Mouse (Mus musculus) ZHBTc4 (cell line): ENCODE results near the gene Arhgap19.
A peak's percentile ranks its signal among the peaks of the same experiment; 100 is the strongest.

Source experiments
- DNase-seq: peaks from one replicate; pipeline ENCODE4 v3.0.0-alpha.2; 2011; ENCODE audit warnings: low read depth, low spot score

Gene Arhgap19

GRCm38 (mm10) chr19:41800451-41800850 lies 1.4 kb downstream of the Arhgap19 start:
- DNase-seq: no peak

- DNase-seq: no peak
Measured at GRCm38 (mm10) chr19:41797536-41797935, 4.3 kb downstream of the Arhgap19 start.

- DNase-seq: no peak
Measured at GRCm38 (mm10) chr19:41796789-41797327, 5.0 kb downstream of the Arhgap19 start.

GRCm38 (mm10) chr19:41796148-41796760 lies 5.6 kb downstream of the Arhgap19 start:
- DNase-seq: no peak

DNA sequence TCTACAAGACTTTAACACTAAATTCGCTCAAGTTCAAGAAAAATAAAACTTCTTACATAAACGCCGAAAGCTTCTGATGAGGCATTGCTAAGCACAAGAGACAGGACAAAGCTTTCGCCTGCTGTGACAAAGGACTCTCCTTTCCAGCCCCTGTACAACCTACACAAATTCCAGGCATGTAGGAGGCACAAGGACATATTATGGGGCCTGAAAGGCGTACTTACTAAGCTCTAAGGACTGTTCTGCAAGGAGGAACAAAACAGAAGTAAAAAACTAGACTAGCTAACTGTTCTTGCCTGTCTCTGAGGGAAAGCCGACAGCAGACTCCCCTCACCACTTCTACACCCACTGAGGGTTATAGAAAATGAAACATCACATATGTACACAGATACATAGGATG lies 6.9 kb downstream of the Arhgap19 start:
- no peak for DNase-seq

DNA sequence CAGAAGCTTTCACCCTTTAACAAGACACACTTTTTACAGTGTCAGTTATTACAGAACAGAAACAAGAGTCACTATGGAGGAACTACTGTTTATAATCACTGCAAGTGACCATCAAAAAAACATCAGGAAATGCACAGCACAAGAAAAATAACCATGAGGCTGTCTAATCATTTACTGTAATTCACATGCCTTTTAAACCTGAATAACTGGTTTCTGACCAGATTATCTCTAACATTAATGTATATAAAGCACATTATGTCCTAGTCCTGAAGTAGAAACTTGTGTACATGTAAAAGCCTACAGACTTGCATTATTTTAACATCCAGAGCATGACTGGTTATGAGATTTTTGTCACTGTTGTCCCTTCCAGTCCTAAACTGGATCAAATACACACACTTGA lies 7.8 kb downstream of the Arhgap19 start:
- no peak for DNase-seq

- no peak for DNase-seq
Measured at GRCm38 (mm10) chr19:41792934-41793486, 8.8 kb downstream of the Arhgap19 start.

DNA sequence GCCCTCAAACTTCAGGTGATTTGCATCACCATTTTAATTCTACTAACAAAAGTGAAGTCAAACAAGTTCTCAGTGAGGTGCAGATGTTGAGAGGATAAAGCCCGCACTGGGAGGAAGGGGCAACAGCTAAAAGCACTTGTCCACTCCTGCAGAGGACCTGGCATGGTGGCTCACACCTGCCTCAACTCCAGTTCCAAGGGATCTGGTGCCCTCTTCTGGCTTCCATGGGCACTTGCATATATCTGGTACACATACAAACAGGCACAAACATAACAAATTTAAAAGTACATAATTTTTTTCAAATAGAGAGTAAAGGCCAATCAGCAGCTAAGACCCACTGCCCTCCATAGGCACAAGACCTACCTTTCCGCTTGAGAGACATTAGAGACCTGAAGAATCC lies 10.5 kb downstream of the Arhgap19 start:
- DNase-seq: peak; percentile 45

DNA sequence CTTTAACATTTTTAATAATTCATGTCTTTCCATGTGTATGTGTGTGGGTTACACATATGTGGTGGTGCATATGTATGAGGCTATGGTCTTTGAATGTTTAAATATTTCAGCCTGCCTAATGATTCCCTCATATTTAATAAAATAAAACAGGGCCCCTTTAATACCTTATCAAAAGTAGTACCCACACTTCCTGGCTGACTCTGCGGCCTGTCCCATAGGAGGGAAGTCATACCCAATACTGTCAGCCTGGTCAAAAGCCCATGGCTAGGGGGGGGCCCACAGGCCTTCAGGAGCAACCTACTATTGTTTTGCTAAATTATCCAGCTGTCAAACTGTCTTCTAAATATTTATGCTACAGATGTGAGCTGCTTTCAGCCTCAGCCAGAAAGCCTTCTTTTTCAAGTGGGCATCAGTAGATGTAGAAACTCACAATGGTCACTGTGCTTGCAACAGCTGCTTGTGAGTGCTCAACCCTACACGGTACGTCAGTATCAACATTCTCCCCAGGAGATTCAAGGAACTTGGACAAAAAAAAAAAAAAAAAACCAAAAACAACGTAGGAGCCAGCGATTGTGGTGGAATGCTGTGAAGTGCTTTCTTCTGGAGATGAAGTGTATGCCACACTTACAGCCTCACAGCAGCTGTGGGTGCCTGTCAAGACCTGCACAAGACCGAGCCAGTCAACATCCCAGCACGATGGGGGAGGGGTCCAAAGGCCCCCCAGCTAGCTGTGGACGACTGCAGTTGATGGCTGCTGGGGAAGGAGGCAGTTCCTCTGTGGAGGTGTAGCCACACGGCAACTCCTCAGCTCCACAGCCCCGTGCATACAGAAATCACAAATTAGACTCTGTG lies 12.5 kb downstream of the Arhgap19 start:
- DNase-seq: no peak

DNA sequence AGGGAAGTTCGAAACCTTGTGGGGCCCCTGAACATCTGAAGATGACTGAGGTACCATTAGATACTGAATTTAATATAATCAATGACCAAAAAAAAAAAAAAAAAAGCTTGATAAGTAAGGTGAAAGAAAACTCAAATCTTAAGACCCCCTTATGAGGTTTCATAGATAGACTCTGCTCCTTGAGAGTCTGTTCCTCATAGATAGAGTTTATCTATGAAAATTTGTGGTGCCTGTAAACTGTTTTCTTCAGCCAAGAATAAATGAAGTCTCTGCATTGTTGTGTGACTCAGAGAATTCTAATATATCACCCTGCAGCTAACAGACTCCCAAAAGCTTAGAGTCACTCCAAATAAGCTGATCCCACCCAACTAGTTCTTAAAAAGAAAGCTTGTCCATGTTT lies 15.0 kb downstream of the Arhgap19 start:
- DNase-seq: no peak

DNA sequence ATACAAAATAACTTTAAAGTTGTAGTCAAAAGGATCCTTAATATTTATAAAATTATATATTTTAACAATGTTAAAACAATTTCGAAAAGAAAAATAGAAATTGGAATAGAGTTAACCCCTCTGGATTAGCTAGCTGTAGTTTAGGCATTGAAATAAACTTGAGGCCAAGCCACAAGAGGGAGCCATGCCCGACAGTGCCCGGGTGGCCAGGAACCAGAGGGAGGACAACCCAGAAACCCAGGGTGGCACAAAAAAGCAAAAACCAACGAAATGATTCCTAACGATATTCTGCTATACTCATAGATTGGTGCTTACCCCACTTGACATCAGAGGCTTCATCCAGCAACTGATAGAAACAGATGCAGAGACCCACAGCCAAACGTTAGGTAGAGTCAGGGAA lies 24.3 kb downstream of the Arhgap19 start:
- no peak for DNase-seq

- DNase-seq: no peak
Measured at GRCm38 (mm10) chr19:41768711-41769110, 33.1 kb downstream of the Arhgap19 start.

- peak; percentile 55 for DNase-seq
Measured at GRCm38 (mm10) chr19:41766628-41767027, 35.2 kb downstream of the Arhgap19 start.

DNA sequence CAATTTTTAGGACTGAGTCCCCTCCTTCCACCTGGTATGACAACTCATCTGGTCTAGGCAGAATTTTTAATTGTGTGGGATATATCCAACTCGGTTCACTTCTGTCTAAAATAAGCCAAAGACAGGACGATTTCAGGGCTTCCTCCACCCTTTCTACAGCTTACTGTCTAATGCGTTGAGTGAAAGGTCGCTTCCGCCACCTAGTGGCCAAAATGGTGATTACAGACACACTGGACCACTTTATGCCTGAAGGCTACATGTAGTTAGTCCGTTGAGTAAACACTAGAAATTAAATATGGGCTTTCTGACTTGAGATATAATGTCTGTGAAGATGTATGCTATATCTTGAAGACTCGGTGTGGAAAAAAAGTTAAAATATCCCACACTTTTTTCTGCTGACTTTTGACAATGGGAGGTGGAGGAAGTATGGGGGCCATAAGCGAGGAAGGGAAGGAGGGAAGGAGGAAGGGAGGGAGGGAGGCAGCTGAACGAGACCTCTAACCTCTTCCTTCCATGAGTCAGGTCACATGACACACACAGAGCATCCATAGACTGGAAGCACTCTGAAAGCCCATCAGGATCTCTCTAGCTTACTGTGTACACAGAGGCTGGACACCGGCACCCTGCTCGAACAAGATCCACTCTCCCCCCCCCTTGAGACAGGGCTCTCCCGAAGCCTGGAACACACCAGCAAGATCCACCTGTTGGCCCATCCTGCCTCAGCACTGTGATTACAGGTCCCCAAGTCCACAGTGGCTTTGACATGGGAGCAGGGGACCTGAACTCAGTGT lies 37.8 kb downstream of the Arhgap19 start:
- peak; percentile 86 for DNase-seq

GRCm38 (mm10) chr19:41761529-41761928 lies 40.3 kb downstream of the Arhgap19 start:
- DNase-seq: peak; percentile 83

DNA sequence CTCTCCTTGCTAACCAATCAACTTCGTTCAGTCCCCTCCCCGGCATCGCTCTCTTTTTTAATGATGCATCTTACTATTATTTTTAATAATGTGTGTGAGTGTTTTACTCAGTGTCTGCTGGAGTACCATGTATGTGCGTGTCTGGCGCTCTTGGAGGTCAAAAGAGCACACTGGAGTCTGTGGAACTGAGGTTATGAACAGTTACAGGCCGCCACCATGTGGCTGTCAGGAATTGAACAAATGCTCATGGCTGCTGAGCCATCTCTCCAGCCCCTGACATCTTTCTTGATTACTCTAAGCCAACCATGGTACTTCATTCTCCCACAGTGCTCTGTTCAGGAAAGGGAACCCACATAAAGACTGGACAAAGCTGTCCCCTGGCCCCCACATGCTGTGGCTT lies 42.1 kb downstream of the Arhgap19 start:
- no peak for DNase-seq

DNA sequence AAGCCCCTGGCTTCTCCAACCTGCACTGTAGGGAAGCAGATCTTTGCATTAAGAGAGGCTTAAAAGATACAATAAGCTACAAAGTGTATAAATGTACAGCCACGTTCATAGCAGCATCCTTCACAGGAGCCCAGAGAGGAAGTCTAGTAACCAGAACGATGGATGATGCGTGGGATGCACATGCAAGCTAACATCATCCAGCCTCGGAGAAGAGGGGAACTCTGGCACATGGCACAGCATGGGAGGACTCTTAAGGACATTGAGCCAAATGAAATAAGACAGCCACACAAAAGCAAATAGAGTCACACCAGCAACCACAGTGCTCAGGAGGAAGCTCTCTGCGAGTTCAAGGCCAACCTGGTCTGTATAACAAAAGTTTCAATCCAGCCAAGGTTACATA lies 42.6 kb downstream of the Arhgap19 start:
- DNase-seq: no peak

DNA sequence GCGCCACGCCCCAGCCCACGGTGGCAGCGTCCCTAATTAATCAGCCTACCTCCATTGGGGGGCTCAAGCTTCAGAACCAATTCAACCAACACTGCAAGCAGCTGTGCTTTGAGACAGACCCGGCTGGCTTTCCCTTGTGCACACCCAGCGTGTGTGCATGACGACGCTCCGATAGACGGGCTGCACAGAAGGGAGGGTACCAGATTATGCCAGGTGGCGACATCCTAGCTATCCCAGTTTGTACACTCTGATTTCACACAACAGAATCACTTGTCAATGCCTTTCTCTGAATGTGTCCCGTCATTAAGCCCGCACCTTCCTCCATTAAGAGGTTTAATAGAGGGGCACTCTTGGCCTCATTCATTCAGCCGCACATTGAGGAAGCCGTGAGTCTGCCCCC lies 47.1 kb downstream of the Arhgap19 start:
- no peak for DNase-seq

DNA sequence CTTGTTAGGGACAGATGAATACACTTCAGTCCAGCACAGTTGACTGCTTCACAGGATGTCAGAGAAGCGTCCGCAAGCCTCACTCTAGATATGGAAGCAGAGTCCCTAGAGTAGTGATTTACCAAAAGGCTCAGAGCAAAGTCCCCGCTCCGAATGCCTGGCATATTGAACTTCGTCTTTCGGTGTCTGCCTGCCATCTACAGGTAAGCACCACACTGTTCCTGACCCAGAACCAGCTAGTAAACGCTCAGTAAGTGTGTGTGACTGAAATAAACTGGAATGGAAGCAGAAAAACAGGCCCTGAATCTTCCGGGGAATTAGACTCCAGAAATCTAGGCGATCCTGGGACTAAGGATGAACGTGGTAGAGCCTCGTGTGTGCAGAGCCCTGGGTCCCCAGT lies 49.9 kb downstream of the Arhgap19 start:
- no peak for DNase-seq

DNA sequence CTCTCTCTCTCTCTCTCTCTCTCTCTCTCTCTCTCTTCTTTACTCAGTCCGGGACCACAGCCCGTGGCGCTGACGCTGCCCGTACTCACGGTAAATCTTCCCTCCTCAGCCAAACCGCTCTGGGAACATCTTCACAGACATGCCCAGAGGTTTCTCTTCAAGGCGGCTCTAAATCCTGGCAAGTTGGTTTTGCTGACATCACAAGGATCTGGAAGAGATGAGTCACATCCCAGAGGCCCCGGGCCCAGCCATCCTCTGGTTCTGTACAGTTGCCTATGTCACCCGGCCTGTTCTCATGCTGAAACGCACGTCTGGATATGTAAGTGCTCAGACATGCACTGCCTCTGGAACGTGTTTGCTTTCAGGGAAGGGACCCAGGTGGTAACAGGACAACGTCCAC lies 54.4 kb downstream of the Arhgap19 start:
- DNase-seq: no peak

GRCm38 (mm10) chr19:41745941-41746557 lies 55.8 kb downstream of the Arhgap19 start:
- DNase-seq: no peak
